Mouse (Mus musculus) kidney, adult 2 months (tissue): ENCODE measurements around the gene Dr1. TPM values are rescaled to one million over a fixed set of nuclear protein-coding genes. Genes with fewer than 3 reads are reported as not detected.
A peak's percentile ranks its signal among the peaks of the same experiment; 100 is the strongest.
"Not testable (repeated sequence)": the region's sequence is repeated elsewhere in the genome, so short reads cannot be mapped to it uniquely, and the experiment has no call there.

Source experiments
- DNase-seq: peaks from one replicate; pipeline ENCODE4 v3.0.0; 2021
- H3K27ac ChIP-seq: fragments of 200-500 bp; 2 replicates; pipeline ENCODE4 v1.5.1; 2012; ENCODE audit warnings: low read depth, low read length, control low read depth, inconsistent platforms; ENCODE audit not compliant: insufficient read depth
- H3K27me3 ChIP-seq: fragments of 200-500 bp; replicated peaks from 2 replicates; pipeline ENCODE4 v1.6.1; 2012; ENCODE audit warnings: mild to moderate bottlenecking, moderate library complexity, low read length, inconsistent platforms; ENCODE audit not compliant: control insufficient read depth, insufficient read depth
- H3K36me3 ChIP-seq: fragments of 200-500 bp; 2 replicates; pipeline ENCODE4 v1.6.1; 2012; ENCODE audit warnings: mild to moderate bottlenecking, moderate library complexity, low read length, inconsistent platforms; ENCODE audit not compliant: control insufficient read depth, insufficient read depth
- H3K4me1 ChIP-seq: fragments of 200-500 bp; 2 replicates; pipeline ENCODE4 v1.6.1; 2011; ENCODE audit warnings: low read length; ENCODE audit not compliant: control insufficient read depth, insufficient read depth
- H3K4me3 ChIP-seq: fragments of 200-500 bp; 2 replicates; pipeline ENCODE4 v1.5.1; 2011; ENCODE audit warnings: mild to moderate bottlenecking, low read depth, low read length, control low read depth; ENCODE audit not compliant: insufficient read depth
- CTCF ChIP-seq: fragments of 200-500 bp; conservative IDR thresholded peaks from 2 replicates; pipeline ENCODE4 v1.5.1; 2011; ENCODE audit warnings: low read depth, mild to moderate bottlenecking, control low read depth, low read length, moderate library complexity, mixed read lengths; ENCODE audit not compliant: insufficient read depth, insufficient read length
- POLR2A ChIP-seq: fragments of 200-500 bp; IDR thresholded peaks from one replicate; pipeline ENCODE4 v1.6.1; 2011; ENCODE audit warnings: low read depth, low read length, control low read depth
- WGBS: fragments of 180-500 bp; shearing (Covaris S2); methylation state at CpG from one replicate; pipeline ENCODE4 v1.1.7; 2018; 5-methylcytosine and 5-hydroxymethylcytosine counted together
- polyA plus RNA-seq: library from polyadenylated mRNA; depleted of rRNA; stranded (reverse); fragments of >200 nt; gene quantifications from 2 replicates; pipeline ENCODE4 v1.2.3, GENCODE M21; 2012

Gene Dr1
- polyA plus RNA-seq, 1 experiment, result 16.3 TPM

GRCm38 (mm10) chr5:108266990-108267389, 1.7 kb upstream of the Dr1 start:
- TF ChIP-seq POLR2A (no peak), CTCF (no peak)
- H3K4me1 ChIP-seq, result peaks cover 7% of the 10 kb centered on the region; the same call in 1 of the 2 replicates
- DNase-seq, result no peak
- H3K4me3 ChIP-seq, result no peak overlapping the region
- H3K36me3 ChIP-seq, result no peaks in the 10 kb centered on the region
- H3K27ac ChIP-seq, result no peak overlapping the region
- H3K27me3 ChIP-seq, result no peaks in the 10 kb centered on the region

GRCm38 (mm10) chr5:108269063-108269810, 540 bp downstream of the Dr1 start:
- Histone ChIP-seq H3K27me3 (no peaks in the 10 kb centered on the region), H3K4me1 (peaks cover 10% of the 10 kb centered on the region; the same call in 1 of the 2 replicates), H3K36me3 (no peaks in the 10 kb centered on the region), H3K4me3 (peak overlapping the region; percentile 76), H3K27ac (peak overlapping the region; percentile 72)
- WGBS, result under 1% methylated on average over 44 of the region's 44 CpGs
- TF ChIP-seq CTCF, result no peak
- no peak for TF ChIP-seq POLR2A
- no peak for DNase-seq

GRCm38 (mm10) chr5:108269811-108270151, 1.1 kb downstream of the Dr1 start:
- Histone ChIP-seq H3K27me3 (no peaks in the 10 kb centered on the region), H3K36me3 (no peaks in the 10 kb centered on the region), H3K4me3 (peak overlapping the region; percentile 76), H3K27ac (peak overlapping the region; percentile 41), H3K4me1 (peaks cover 10% of the 10 kb centered on the region; the same call in 1 of the 2 replicates)
- WGBS, result 2% methylated on average over 7 of the region's 7 CpGs
- TF ChIP-seq POLR2A, result no peak
- TF ChIP-seq CTCF, result no peak
- DNase-seq, result peak; percentile 15

DNA sequence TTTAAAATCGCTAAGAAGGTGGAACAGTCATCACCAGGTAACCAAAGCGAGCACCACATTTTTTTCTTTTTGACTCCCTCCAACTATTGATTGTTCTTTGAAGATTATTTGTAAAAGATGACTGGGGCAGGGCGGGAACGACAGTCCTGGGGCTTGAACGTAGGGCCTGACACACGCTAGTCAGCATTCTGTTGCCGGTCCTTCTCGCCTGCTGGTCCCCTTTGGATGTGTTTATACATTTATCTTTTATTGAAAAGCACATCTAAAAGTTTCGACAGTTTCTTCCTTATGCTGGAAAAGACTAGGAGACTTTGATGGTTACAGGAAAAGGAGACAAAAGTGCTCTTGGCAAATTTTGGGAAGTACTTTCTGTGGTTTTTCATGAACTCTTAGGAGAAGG, 1.7 kb downstream of the Dr1 start:
- H3K4me1 ChIP-seq, result peaks cover 10% of the 10 kb centered on the region; the same call in 1 of the 2 replicates
- DNase-seq, result no peak
- H3K27me3 ChIP-seq, result no peaks in the 10 kb centered on the region
- H3K4me3 ChIP-seq, result peak overlapping the region; percentile 36; the same call in 1 of the 2 replicates
- no peaks in the 10 kb centered on the region for H3K36me3 ChIP-seq
- H3K27ac ChIP-seq, result no peak overlapping the region
- no peak for TF ChIP-seq CTCF
- TF ChIP-seq POLR2A, result no peak
- 34% methylated on average over 9 of the region's 9 CpGs for WGBS

- H3K4me3 ChIP-seq, DNase-seq, H3K27ac ChIP-seq, H3K36me3 ChIP-seq, H3K4me1 ChIP-seq, H3K27me3 ChIP-seq: not testable (repeated sequence)
- 92% methylated on average over 6 of the region's 6 CpGs for WGBS
Observed at GRCm38 (mm10) chr5:108271345-108271744, 2.6 kb downstream of the Dr1 start.

DNA sequence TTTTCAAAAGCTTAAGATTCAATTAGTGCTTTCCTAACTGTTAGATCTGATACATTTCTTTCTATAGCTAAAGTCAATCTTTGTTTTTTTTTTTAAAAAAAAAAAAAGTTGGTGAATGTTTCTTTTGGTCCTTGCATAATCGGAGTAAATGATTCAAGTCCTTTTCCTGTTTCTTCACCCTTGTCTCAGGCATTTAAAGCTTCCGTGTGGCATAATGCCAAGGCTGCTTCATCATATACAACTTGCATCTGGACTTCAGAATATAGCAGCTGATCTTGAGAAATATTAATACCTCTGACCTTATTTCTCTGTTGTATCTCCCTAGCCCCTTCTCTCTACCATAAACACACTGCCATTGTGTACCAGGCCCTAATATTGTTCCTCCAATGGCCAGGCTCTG, 18.3 kb downstream of the Dr1 start:
- Histone ChIP-seq H3K4me3 (no peak overlapping the region), H3K27ac (no peak overlapping the region), H3K4me1 (no peaks in the 10 kb centered on the region), H3K36me3 (no peaks in the 10 kb centered on the region), H3K27me3 (no peaks in the 10 kb centered on the region; the same call in 1 of the 2 replicates)
- DNase-seq, result no peak
- TF ChIP-seq POLR2A (no peak), CTCF (no peak)
- 53% methylated on average over 2 of the region's 2 CpGs for WGBS

DNA sequence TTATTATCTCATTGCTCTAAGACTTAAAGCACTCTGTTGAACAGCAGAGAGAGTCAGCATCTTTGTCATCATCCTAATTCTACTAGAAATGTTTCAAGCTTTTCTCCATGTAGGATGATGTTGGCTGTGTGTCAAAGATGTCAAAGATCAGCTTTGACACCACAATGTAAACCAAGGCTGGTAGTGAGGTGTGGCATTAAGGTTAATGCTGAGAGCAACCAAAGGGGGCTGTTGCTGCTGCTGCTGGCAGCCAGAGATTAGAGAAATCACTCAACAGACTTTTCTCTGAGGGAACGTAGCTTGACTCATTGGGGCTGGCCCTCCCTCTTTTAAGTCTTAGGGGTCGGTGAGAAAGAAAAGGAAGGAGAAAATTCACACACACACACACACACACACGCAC, 32.9 kb downstream of the Dr1 start:
- 68% methylated on average over 3 of the region's 3 CpGs for WGBS
- no peak for TF ChIP-seq CTCF
- TF ChIP-seq POLR2A, result no peak
- no peaks in the 10 kb centered on the region for H3K36me3 ChIP-seq

More for the DNA sequence above, 32.9 kb downstream of the Dr1 start:
- no peak overlapping the region for H3K4me3 ChIP-seq
- H3K4me1 ChIP-seq, result no peaks in the 10 kb centered on the region
- H3K27me3 ChIP-seq, result no peaks in the 10 kb centered on the region
- no peak for DNase-seq
- H3K27ac ChIP-seq, result no peak overlapping the region
